Mouse (Mus musculus): ENCODE results near the gene Zfp385c.

The Zfp385c gene

GRCm38 (mm10) chr11:100692164-100692616 lies at the start of gene Zfp385c:
Zfp385c (minus strand) TSS chr11:100692455.
- no peak for DNase-seq

- DNase-seq, result peak; percentile 37
These were observed 49.1 kb upstream of the Zfp385c start for GRCm38 (mm10) chr11:100741348-100741747.

GRCm38 (mm10) chr11:100738749-100739148 lies 46.5 kb upstream of the Zfp385c start:
- no peak for DNase-seq

- DNase-seq, result peak; percentile 100
These were observed 45.9 kb upstream of the Zfp385c start, which contains the start of gene Rab5c for GRCm38 (mm10) chr11:100738066-100738604. Rab5c (minus strand) TSS chr11:100738215.

GRCm38 (mm10) chr11:100737105-100737733 lies 45.0 kb upstream of the Zfp385c start:
- no peak for DNase-seq

GRCm38 (mm10) chr11:100736746-100737080 lies 44.5 kb upstream of the Zfp385c start:
- DNase-seq, result no peak

GRCm38 (mm10) chr11:100735954-100736745 lies 43.9 kb upstream of the Zfp385c start:
- DNase-seq, result no peak

GRCm38 (mm10) chr11:100735134-100735865 lies 43.0 kb upstream of the Zfp385c start:
- no peak for DNase-seq

GRCm38 (mm10) chr11:100730477-100731205 lies 38.4 kb upstream of the Zfp385c start:
- no peak for DNase-seq

GRCm38 (mm10) chr11:100729976-100730375 lies 37.7 kb upstream of the Zfp385c start:
- DNase-seq, result no peak

GRCm38 (mm10) chr11:100728601-100729000 lies 36.3 kb upstream of the Zfp385c start:
- no peak for DNase-seq

- no peak for DNase-seq
These were observed 34.9 kb upstream of the Zfp385c start for GRCm38 (mm10) chr11:100727201-100727600.

GRCm38 (mm10) chr11:100724919-100725512 lies 32.8 kb upstream of the Zfp385c start:
- DNase-seq, result peak; percentile 75

- DNase-seq, result no peak
These were observed 30.3 kb upstream of the Zfp385c start for GRCm38 (mm10) chr11:100722493-100723028.

GRCm38 (mm10) chr11:100721776-100722492 lies 29.7 kb upstream of the Zfp385c start:
- no peak for DNase-seq

GRCm38 (mm10) chr11:100721254-100721653 lies 29.0 kb upstream of the Zfp385c start:
- DNase-seq, result no peak

- DNase-seq, result no peak
These were observed 28.1 kb upstream of the Zfp385c start for GRCm38 (mm10) chr11:100720345-100720744.

- DNase-seq, result no peak
These were observed 27.6 kb upstream of the Zfp385c start for GRCm38 (mm10) chr11:100719893-100720292.

- no peak for DNase-seq
These were observed 27.1 kb upstream of the Zfp385c start for GRCm38 (mm10) chr11:100719312-100719711.

- DNase-seq, result no peak
These were observed 26.6 kb upstream of the Zfp385c start for GRCm38 (mm10) chr11:100718866-100719265.

- no peak for DNase-seq
These were observed 26.2 kb upstream of the Zfp385c start for GRCm38 (mm10) chr11:100718462-100718861.

Measured in lung, postnatal 10 days (tissue).